Mouse (Mus musculus): ENCODE data around the gene Ndrg2.
A peak's percentile ranks its signal among the peaks of the same experiment; 100 is the strongest.

The Ndrg2 gene

DNA sequence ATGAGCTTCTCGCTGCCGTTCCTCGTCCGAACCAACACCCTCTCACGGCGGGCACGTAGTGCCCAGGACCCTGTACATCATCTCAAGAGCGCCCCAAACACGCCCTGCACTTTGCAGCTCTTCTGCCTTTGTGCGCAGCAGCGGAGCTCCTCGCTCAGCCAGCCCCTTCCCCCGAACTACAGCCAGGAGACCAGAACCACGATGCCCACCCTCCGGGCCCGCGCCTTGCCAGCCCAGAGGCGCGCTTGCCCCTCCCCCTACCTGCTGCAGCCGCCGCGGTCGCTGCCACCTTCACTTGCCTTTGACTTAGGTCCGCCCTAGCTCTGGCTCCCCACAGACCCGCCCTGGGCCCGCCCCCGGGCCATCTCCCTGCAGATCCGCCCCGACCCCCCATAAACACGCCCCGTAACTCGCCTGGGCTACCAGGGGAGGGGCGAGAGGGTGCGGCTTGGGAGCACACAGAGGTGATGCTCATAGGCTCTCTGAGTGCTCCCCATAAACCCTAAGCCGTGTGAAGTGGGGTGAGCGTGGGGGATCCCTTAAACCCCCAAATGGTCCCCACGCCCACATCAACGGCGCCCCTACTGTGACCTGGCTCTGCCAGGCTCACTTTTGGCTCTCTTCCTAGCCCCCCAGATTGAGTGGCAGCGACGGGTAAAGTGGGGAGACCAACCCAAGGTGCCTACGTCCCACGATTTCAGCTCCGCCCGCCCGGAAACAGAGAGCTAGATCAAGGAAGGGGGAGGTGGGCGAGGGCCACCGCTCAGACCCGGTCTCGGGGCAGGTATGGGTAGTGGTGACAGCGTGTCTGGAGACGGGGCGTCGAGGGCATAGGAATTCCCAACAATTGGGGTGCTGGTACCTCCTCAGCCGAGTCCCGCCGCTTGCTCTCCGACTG is 647 bp downstream of the Ndrg2 start:
- no peak for DNase-seq (ENCODE audit: low read depth)

DNA sequence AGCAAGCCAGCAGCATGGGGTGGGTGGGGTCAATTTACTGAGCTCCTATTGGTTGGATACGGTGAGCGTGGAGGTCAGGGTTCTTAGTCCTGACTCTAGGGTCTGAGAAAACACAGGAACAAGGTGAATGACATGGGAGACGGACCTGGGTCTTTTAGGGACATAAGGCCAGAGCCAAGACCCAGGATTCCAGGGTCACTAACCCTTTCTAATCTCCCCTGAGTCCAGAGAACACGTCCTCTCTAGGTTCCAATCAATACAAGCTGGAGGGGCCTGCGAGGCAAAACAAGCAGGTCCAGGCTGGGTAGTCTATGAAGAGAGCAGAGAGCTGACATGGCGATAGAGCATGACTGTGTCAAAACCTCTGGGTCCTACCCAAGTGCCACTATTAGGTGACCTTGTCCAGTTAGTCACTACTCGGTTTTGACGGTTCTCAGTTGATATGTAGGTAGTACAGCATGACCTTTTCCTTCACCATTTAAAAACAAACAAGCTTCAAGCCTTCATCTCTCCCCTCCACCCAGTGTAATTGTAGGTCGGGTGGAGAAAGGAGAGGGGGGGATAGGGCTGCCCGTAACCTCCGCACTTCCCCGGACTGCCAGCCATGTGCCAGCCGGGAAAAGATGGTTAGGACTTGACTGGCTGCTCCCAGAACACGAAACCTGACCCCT is 1.4 kb downstream of the Ndrg2 start:
- DNase-seq (ENCODE audit: low read depth): no peak

DNA sequence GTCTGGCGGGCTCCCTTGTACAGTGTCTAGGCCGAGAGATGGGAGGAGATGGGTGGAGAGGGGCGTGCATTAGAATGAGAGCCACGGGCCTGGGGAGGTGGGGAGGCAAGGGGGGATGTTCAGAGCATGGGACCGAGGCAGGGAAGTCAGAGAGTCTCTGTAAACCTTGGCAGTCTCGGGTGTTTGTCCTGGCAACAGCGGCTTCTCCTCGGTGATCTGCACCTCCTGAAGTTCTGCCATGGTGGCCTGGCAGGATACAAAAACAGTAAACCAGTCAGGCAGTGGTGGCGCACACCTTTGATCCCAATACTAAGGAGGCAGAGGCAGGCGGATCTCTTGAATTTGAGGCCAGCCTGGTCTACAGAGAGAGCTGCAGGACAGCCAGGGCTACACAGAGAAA is 2.7 kb downstream of the Ndrg2 start:
- no peak for DNase-seq (ENCODE audit: low read depth)

DNA sequence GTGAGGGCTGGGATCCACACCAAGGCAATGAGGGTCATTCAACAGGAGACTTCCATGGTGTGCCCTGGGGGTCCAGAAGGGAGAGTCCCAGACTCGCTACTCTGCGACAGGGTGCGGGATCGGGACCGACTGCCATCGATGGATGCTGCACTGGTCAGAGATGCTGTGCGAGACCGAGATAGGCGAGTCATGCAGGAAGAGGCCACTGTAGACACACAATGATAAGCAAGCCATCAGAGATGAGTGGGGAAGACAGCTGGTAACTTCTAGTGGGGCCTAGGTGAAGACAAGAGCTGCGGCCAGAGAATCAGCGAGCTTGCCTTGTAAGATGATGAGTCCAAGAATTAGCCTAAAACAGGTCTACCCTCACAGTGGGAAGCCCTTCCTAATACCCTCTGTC is 7.9 kb downstream of the Ndrg2 start:
- no peak for DNase-seq (ENCODE audit: low read depth)

DNA sequence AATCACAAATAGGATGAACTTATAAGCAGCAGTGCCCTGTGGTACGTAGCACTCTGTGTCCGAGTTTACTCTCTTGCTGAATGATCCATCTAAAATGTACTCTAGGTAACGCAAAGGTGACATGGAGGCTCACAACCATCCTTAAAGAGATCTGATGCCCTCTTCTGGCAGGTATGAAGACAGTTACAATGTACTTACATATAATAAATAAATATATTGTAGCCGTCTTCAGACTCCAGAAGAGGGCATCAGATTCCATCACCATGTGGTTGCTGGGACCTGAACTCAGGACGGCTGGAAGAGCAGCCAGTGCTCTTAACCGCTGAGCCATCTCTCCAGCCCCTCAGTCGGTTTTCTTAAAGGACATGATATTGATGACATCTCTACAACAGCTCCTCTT is 9.3 kb downstream of the Ndrg2 start:
- DNase-seq (ENCODE audit: low read depth): peak; percentile 11

DNA sequence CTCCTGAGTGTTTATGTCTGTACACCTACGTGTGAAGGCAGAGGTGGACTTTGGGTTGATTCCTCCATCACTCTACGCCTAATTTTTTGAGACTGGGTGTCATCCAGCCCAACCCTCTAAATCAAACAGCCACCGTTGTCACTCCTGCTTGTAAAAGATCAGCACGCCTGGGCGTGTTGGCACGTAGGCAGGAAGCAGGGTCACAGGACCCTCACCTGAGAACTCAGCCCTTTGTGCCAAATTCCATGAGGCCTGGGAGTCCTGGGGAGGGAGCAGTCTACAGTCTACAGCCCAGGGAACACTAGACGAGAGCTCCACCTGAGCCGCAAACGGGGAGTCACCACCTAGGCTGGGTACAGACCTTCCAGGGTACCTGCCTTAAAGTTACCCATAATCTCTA is 10.2 kb downstream of the Ndrg2 start:
- no peak for DNase-seq (ENCODE audit: low read depth)

DNA sequence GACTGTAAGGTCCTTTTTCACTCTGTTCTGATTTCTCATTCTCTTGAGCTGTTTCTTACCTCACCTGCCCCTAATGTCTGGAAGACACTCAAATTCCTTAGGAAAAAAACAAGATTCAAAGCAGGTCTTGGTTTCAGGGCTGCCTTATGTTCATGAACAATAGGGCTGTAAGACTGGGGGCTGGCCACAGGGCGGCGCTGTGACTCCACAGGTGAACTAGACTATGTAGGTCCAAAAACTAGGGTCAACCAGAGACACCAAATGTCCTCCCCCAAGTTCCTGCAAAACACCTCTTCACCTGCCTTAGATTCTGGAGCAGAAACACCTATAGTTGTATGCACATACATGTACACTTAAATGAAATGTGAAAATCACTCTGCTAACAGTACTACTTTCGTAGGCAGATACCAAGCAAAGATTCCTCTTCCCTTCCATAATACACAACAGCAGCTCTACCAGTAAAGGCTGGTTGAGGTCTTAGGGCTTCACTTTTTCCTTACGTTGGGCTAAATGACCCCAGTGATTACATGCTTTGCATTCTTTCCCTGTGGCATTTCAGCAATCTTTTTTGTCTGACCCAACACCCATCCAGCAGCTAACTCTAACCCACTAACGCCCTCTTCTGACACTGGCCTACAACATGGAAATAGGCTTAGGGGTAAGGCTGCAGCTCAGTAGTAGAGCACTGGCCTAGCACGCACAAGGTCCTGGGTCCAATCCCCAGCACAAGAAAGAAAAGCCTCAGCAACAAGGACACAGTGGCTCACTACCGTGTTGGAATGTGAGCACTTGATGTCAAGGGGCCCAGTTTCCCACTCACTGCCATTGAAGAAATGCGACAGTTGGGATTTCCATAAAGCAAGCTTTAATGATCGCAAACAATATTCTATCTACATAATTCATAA is 10.9 kb downstream of the Ndrg2 start:
- DNase-seq (ENCODE audit: low read depth): peak; percentile 77

DNA sequence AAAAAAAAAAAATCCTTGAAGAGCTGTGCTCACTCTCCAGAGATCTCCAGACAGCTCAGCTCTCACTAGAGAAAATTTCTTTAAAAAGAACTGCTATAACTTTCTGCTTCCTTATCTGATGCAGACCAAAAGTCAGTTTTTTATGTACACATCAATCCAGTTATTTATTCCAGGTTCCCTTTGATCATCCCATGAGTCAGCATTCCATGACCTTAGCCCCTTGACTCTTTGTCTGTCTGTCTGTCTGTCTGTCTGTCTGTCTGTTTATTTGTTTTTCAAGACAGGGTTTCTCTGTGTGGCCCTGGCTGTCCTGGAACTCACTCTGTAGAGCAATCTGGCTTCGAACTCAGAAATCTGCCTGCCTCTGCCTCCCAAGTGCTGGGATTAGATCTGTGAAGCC is 14.6 kb downstream of the Ndrg2 start:
- DNase-seq (ENCODE audit: low read depth): no peak

DNA sequence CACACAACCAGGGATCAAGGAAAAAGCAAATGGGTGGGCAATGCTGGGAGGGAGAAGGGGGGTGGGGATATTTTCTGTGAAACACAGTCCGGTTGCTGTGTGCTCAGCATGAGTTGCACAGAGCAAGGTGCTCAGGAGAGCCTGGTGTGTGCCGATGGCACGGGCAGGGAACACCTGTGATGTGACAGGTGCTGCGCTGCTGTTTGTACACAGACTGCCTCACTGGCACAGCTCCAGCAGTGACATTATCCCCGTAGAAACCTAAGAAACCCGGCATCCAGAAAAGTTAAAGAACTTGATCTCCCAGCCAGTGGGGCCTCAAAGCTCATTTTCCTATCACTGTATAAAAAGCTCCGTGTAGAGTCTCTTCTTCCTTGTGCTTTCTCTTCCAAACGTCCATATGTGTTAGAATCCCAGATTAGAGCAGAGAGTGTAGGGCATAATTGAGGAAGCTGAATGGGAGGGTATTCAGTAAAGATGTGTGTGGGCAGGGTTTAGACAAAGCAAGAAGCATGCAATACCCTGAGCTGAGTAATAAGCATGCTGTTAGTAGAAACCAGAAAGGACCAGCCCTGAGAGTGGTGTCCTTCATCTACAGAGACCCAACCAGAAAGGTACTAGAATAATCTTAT is 17.3 kb downstream of the Ndrg2 start:
- DNase-seq (ENCODE audit: low read depth): no peak

DNA sequence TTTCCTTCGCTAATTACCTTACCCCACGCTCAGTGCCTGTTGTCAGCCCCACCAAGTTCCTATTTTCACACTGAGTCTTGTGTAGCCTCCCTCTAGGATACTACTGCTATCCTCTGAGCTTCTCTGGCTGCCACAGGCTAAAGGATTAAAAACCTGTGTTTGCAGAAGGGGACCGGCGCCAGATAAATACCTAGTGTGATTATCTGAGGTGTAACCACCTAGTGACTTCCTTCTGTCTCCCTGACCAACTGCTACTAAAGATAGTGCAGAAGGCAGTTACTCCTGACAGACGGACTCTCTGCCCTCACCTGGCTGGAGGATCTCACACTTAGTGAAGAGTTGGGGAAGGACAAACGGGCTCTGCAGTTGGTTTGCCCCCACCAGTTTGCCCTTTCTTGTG is 17.9 kb downstream of the Ndrg2 start:
- DNase-seq (ENCODE audit: low read depth): no peak

DNA sequence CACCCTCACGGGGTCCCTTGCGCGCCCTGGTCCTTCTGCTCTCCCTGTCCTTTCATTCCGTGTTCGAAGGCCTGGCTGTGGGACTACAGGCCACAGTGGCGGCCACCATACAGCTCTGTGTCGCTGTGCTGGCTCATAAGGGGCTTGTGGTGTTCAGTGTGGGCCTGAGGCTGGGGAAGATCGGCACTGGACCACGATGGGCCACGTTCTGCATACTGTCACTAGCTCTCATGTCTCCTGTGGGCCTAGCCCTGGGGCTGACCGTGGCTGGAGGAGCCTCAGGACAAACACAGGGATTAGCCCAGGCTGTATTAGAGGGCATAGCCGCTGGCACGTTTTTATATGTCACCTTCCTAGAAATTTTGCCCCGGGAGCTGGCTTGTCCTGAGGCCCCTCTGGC is 18.9 kb downstream of the Ndrg2 start:
- DNase-seq (ENCODE audit: low read depth): no peak

DNA sequence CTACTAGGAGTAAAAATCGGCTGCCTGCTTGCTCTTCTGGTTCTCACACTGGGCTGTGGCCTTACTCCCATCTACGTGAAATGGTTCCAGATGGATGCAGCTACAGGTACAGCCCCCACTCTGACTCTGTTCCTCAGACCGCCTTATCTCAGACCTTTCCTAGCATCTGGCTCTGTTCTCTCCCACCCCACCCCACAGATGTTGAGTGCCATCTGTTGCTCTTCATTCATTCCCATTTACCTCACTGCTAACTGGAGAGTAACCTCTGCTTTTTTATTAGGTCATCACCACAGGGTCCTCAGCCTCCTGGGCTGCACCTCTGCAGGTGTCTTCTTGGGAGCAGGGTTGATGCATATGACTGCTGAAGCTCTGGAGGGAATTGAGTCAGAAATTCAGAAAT is 20.1 kb downstream of the Ndrg2 start:
- no peak for DNase-seq (ENCODE audit: low read depth)

DNA sequence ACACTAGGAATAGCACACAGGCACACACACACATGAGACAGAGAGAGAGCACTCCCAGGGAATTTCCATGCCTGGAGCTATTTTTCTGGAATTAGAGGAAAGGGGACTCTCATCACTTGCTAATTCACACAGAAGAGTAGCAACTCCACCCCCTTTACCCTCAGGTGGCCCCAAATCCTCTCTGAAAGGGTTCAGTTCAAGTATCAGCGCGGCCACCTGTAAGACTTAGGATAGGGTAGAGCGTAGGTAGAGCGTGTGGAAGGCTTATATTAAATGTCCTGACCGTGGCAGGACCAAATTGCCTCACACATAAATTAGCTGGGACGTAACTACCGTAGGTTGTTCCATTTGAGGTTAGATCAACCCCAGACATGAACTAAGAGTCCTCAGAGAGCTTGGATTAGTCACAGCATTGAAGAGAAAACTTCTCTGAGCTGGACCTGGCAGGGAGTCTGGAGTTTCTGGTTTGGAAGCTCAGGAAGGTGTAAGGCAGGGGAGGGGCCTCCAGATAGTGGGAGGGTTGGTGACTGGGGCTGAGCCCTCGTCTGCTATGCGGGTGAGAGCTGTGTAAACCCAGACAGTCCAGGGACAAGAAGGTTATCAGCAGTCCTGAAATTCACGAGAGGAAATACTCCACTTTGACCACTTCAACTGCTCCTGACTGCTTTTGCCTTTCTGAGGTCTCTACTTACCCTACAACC is 20.7 kb downstream of the Ndrg2 start:
- DNase-seq (ENCODE audit: low read depth): no peak

DNA sequence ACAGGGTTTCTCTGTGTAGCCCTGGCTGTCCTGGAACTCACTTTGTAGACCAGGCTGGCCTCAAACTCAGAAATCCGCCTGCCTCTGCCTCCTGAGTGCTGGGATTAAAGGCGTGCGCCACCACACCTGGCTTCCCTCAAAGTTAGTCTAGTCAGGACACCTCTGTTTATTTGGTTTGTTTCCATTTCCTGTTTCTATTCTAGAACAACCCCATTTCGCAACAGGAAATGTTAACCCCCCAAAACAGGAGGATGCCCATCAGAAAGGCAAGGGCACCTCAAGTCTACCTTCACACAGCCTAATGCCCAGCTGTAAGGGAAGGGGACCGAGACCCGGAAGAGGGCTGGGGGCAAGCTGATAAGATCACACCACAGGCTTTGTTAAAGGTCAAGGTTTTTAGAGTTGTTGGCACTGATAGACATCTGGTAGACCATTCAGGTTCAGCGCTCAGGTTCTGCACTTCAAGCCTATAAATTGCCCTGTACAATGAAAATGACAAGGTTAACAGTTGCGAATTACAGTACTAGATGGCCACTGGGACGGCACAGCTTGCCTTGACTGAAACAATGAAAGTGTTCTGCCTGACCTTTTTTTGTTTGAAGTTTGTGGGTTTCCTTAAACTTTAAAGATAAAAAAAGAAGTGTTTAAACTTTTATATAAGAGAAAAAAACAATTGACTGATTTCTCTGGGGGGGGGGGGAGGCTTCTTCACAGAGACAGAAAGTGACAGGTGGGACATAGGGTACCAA is 21.6 kb downstream of the Ndrg2 start, which contains the start of gene Slc39a2:
Gene Slc39a2 (plus strand): TSS at position 699 of the 749 bp plus-strand sequence.
- DNase-seq (ENCODE audit: low read depth): no peak

DNA sequence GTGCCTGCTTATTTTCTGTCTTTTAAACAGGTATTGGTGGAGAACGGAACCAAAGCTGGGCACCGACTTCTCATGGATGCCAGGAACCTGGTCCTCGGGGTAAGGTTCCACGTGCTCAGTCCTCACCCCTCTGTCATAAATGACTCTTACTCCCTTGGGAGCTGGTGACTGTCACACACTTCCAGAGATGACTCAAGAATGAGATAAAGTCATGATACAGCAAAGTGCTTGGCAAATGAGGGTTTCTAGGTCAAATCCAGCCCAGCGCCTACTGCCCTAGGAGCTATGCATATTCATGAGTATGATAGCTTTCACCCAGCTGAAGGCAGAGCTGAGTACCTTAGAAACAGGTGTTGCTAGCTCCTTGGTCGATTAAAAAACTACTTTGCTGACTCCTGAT is 24.1 kb downstream of the Ndrg2 start:
- no peak for DNase-seq (ENCODE audit: low read depth)

DNA sequence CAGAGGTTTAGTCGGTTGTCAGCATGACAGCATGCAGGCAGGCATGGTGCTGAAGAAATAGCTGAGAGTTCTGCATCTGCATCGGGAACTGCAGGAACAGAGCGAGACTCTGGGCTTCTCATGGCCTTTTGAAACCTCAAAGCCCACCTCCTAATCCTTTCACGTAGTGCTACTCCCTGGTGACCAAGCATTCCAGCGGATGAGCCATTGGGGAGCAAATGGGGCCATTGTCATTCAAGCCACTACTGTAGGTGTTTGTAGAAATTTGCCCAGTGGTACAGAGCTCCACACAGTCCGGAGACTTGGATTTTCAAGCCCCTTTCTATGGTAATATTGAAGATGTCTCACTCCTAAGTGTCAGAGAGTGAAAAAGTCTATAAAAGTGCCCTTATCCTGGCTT is 27.9 kb downstream of the Ndrg2 start:
- DNase-seq (ENCODE audit: low read depth): no peak

DNA sequence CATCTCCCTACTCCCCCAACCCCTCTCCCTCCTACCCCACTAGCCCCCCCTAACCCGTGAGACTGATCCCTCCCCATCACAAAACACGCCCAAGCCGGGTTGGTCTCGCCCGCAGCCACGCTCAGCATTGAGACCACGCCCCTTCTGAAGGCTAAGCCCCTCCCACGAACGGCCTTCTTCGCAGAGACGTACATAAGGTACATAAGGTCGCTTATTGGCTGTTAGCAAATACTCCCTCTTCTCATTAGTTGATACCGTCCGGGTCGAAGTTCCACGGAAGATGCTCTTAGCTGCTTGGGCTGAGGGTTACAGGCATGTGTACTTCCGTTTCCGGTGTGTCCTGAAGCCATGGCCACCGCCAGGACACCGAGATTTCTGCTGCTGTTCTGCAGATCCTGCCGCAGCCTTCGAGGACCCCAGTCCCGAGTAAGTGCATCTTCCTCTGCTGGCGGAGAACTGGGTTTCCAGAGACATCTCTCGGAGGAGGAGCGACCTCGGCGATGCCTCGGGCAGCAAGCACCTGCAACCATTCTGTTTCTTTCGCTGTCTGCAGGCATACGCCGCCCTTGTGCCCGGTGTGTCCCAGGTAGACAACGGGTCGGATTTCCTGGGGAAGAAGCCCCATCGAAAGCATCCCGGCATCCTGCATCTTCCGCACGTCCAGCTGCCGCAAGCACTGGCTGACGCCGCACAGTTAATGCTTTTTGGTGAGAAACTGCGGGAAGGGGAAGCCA is 29.2 kb downstream of the Ndrg2 start, which contains the start of gene Mettl17:
Gene Mettl17 (plus strand): TSS at position 245 of the 734 bp plus-strand sequence.
- DNase-seq (ENCODE audit: low read depth): peak; percentile 95

DNA sequence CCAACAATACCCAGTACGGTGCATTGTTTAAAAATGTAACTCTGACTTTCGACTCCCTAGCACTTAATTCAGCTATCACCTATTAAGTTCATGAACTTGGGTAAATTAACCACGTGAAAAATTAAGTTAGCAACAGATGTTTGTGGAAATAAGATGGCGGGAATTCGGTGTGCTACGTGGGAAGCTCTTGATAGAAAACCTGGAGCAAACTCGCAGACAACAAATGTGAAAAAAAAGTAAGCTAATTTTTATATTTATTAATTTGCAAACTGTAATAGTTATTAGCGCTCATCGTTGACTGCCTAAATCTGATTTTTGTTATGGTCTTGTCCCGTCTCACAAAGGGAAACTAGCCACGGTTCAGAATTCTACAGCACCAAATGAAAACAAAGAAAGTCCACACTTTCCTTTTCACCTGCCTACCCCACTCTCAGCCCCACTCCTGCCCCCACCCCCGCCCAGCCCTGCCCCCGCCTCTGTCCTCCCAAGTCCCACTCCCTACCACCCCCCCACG is 29.9 kb downstream of the Ndrg2 start:
- peak; percentile 33 for DNase-seq (ENCODE audit: low read depth)

DNA sequence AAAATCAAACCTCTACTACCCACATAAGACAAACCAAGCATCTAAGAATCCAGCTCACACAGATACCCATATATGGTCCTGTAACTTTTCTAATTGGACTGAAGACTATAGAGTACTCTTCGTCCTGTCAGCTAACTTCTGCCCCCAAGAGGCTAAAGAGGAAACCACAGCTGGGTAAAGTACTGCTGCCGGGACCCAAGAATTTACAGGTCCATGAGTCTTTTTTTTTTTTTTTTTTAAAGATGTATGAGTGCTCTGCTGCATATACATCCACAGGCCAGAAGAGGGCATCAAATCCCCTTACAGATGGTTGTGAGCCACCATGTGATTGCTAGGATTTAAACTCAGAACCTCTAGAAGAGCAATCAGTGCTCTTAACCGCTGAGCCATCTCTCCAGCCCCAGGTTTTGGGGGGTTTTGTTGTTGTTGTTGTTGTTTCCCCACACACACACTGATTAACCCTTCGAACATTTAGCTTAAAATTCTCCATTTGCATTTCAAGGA is 30.4 kb downstream of the Ndrg2 start:
- peak; percentile 87 for DNase-seq (ENCODE audit: low read depth)
